Mouse (Mus musculus) heart, embryonic 10.5 days (tissue): Measurements from ENCODE around the gene Rps3a1. TPM values are rescaled to one million over a fixed set of nuclear protein-coding genes. Genes with fewer than 3 reads are reported as not detected.

Experiments used
- DNase-seq: peaks from one replicate; pipeline ENCODE4 v3.0.0-alpha.2; 2017; ENCODE audit warnings: low spot score
- H3K27ac ChIP-seq: fragments of 300-500 bp; sonication (generic); 2 replicates; pipeline ENCODE4 v1.5.1; 2016; ENCODE audit warnings: mild to moderate bottlenecking
- H3K27me3 ChIP-seq: fragments of 300-500 bp; sonication (generic); 2 replicates; pipeline ENCODE4 v1.6.1; 2016; ENCODE audit warnings: mild to moderate bottlenecking; ENCODE audit not compliant: poor library complexity, insufficient read depth, severe bottlenecking
- H3K36me3 ChIP-seq: fragments of 300-500 bp; sonication (generic); 2 replicates; pipeline ENCODE4 v1.6.1; 2016; ENCODE audit warnings: mild to moderate bottlenecking, moderate library complexity
- H3K4me1 ChIP-seq: fragments of 300-500 bp; sonication (generic); 2 replicates; pipeline ENCODE4 v1.6.1; 2016; ENCODE audit warnings: mild to moderate bottlenecking
- H3K4me3 ChIP-seq: fragments of 300-500 bp; sonication (generic); 2 replicates; pipeline ENCODE4 v1.5.1; 2016; ENCODE audit warnings: mild to moderate bottlenecking, moderate library complexity
- H3K9me3 ChIP-seq: fragments of 300-500 bp; sonication (generic); 2 replicates; pipeline ENCODE4 v1.6.1; 2016; ENCODE audit warnings: mild to moderate bottlenecking, moderate library complexity
- WGBS: fragments of 180-500 bp; shearing (Covaris S2); methylation state at CpG from one replicate; pipeline ENCODE4 v1.1.7; 2016; 5-methylcytosine and 5-hydroxymethylcytosine counted together
- polyA plus RNA-seq: library from polyadenylated mRNA; unstranded; fragments of >200 nt; fragmentation: Nextera tagmentation; extraction: Ambion mirVana; gene quantifications from 2 replicates; pipeline ENCODE4 v1.2.1, GENCODE M21; 2016

Rps3a1 gene
- polyA plus RNA-seq, result 903 and 1,025 TPM in 2 replicates

- Histone ChIP-seq H3K4me3 (peak within 1 kb of the TSS; percentile 98), H3K4me1 (peaks cover 10% of the 10 kb centered on the region), H3K36me3 (peaks cover 40% of the 10 kb centered on the region), H3K27me3 (no peaks in the 10 kb centered on the region), H3K9me3 (no peaks in the 10 kb centered on the region), H3K27ac (peak within 1 kb of the TSS; percentile 99)
- DNase-seq, result peak; percentile 97
- under 1% methylated on average over 64 of the region's 77 CpGs for WGBS
Observed at GRCm38 (mm10) chr3:86142263-86142933, at the start of gene Rps3a1. Gene Rps3a1 (minus strand): TSS chr3:86142702.

- no peak for DNase-seq
- H3K4me1 ChIP-seq, result no peaks in the 10 kb centered on the region
- no peaks in the 10 kb centered on the region for H3K36me3 ChIP-seq
- no peaks in the 10 kb centered on the region for H3K27me3 ChIP-seq
- 79% methylated on average over 5 of the region's 5 CpGs for WGBS
- no peak overlapping the region for H3K4me3 ChIP-seq
- no peak overlapping the region for H3K27ac ChIP-seq
- H3K9me3 ChIP-seq, result no peaks in the 10 kb centered on the region
Observed at GRCm38 (mm10) chr3:86187736-86188389, 45.4 kb upstream of the Rps3a1 start.

GRCm38 (mm10) chr3:86184546-86184945, 42.0 kb upstream of the Rps3a1 start:
- Histone ChIP-seq H3K9me3 (no peaks in the 10 kb centered on the region), H3K27ac (no peak overlapping the region), H3K36me3 (no peaks in the 10 kb centered on the region), H3K4me3 (no peak overlapping the region), H3K4me1 (no peaks in the 10 kb centered on the region), H3K27me3 (no peaks in the 10 kb centered on the region)
- DNase-seq, result no peak
- 82% methylated on average over 7 of the region's 7 CpGs for WGBS

GRCm38 (mm10) chr3:86181107-86181506, 38.6 kb upstream of the Rps3a1 start:
- WGBS, result 55% methylated on average over 5 of the region's 5 CpGs
- Histone ChIP-seq H3K4me1 (no peaks in the 10 kb centered on the region), H3K36me3 (no peaks in the 10 kb centered on the region), H3K9me3 (no peaks in the 10 kb centered on the region), H3K4me3 (no peak overlapping the region), H3K27ac (no peak overlapping the region), H3K27me3 (no peaks in the 10 kb centered on the region)
- DNase-seq, result no peak

- WGBS, result 86% methylated on average over 7 of the region's 7 CpGs
- H3K27me3 ChIP-seq, result no peaks in the 10 kb centered on the region
- H3K27ac ChIP-seq, result no peak overlapping the region
- DNase-seq, result no peak
- H3K9me3 ChIP-seq, result no peaks in the 10 kb centered on the region
- H3K4me3 ChIP-seq, result no peak overlapping the region
- no peaks in the 10 kb centered on the region for H3K36me3 ChIP-seq
- H3K4me1 ChIP-seq, result no peaks in the 10 kb centered on the region
Observed at GRCm38 (mm10) chr3:86179714-86180113, 37.2 kb upstream of the Rps3a1 start.

GRCm38 (mm10) chr3:86168841-86169425, 26.4 kb upstream of the Rps3a1 start:
- H3K4me1 ChIP-seq, result no peaks in the 10 kb centered on the region
- DNase-seq, result no peak
- H3K9me3 ChIP-seq, result no peaks in the 10 kb centered on the region
- no peak overlapping the region for H3K4me3 ChIP-seq
- no peaks in the 10 kb centered on the region for H3K27me3 ChIP-seq
- 77% methylated on average over 8 of the region's 8 CpGs for WGBS
- no peak overlapping the region for H3K27ac ChIP-seq
- H3K36me3 ChIP-seq, result no peaks in the 10 kb centered on the region

GRCm38 (mm10) chr3:86149521-86149920, 7.0 kb upstream of the Rps3a1 start:
- no peaks in the 10 kb centered on the region for H3K27me3 ChIP-seq
- no peaks in the 10 kb centered on the region for H3K4me1 ChIP-seq
- H3K27ac ChIP-seq, result no peak overlapping the region
- whole genome bisulfite sequencing, result 82% methylated on average over 9 of the region's 9 CpGs
- H3K36me3 ChIP-seq, result no peaks in the 10 kb centered on the region
- no peaks in the 10 kb centered on the region for H3K9me3 ChIP-seq
- DNase-seq, result no peak
- no peak overlapping the region for H3K4me3 ChIP-seq

GRCm38 (mm10) chr3:86149063-86149462, 6.6 kb upstream of the Rps3a1 start:
- H3K36me3 ChIP-seq, result no peaks in the 10 kb centered on the region
- no peak overlapping the region for H3K4me3 ChIP-seq
- no peaks in the 10 kb centered on the region for H3K4me1 ChIP-seq
- no peaks in the 10 kb centered on the region for H3K27me3 ChIP-seq
- WGBS, result 73% methylated on average over 6 of the region's 6 CpGs
- no peak overlapping the region for H3K27ac ChIP-seq
- no peaks in the 10 kb centered on the region for H3K9me3 ChIP-seq
- peak; percentile 61 for DNase-seq

- H3K4me3 ChIP-seq, result no peak overlapping the region
- no peak for DNase-seq
- 81% methylated on average over 6 of the region's 6 CpGs for WGBS
Observed at GRCm38 (mm10) chr3:86143343-86143742, 841 bp upstream of the Rps3a1 start.

GRCm38 (mm10) chr3:86142934-86143317, 424 bp upstream of the Rps3a1 start:
- WGBS, result 42% methylated on average over 6 of the region's 6 CpGs
- H3K4me1 ChIP-seq, result peaks cover 10% of the 10 kb centered on the region
- no peaks in the 10 kb centered on the region for H3K27me3 ChIP-seq
- no peak for DNase-seq
- no peaks in the 10 kb centered on the region for H3K9me3 ChIP-seq
- H3K4me3 ChIP-seq, result peak overlapping the region; percentile 98
- peak overlapping the region; percentile 99 for H3K27ac ChIP-seq
- H3K36me3 ChIP-seq, result peaks cover 35% of the 10 kb centered on the region

More at GRCm38 (mm10) chr3:86143343-86143742, 841 bp upstream of the Rps3a1 start:
- H3K9me3 ChIP-seq, result no peaks in the 10 kb centered on the region
- peaks cover 10% of the 10 kb centered on the region for H3K4me1 ChIP-seq
- no peak overlapping the region for H3K27ac ChIP-seq
- H3K27me3 ChIP-seq, result no peaks in the 10 kb centered on the region
- peaks cover 31% of the 10 kb centered on the region for H3K36me3 ChIP-seq

- WGBS, result 0% methylated on average over 18 of the region's 18 CpGs
- no peaks in the 10 kb centered on the region for H3K27me3 ChIP-seq
- H3K4me1 ChIP-seq, result peaks cover 10% of the 10 kb centered on the region
- H3K36me3 ChIP-seq, result peaks cover 46% of the 10 kb centered on the region
- no peaks in the 10 kb centered on the region for H3K9me3 ChIP-seq
- no peak for DNase-seq
- H3K4me3 ChIP-seq, result peak overlapping the region; percentile 98
- peak overlapping the region; percentile 99 for H3K27ac ChIP-seq
Observed at GRCm38 (mm10) chr3:86141886-86142262, 628 bp downstream of the Rps3a1 start.

GRCm38 (mm10) chr3:86141366-86141765, 1.1 kb downstream of the Rps3a1 start:
- no peaks in the 10 kb centered on the region for H3K9me3 ChIP-seq
- peaks cover 51% of the 10 kb centered on the region for H3K36me3 ChIP-seq
- H3K27ac ChIP-seq, result peak overlapping the region; percentile 99
- no peaks in the 10 kb centered on the region for H3K27me3 ChIP-seq
- peaks cover 10% of the 10 kb centered on the region for H3K4me1 ChIP-seq
- DNase-seq, result no peak
- peak overlapping the region; percentile 98 for H3K4me3 ChIP-seq
- WGBS, result 15% methylated on average over 7 of the region's 7 CpGs

GRCm38 (mm10) chr3:86139660-86140059, 2.8 kb downstream of the Rps3a1 start:
- Histone ChIP-seq H3K36me3 (peaks cover 67% of the 10 kb centered on the region), H3K4me1 (peaks cover 10% of the 10 kb centered on the region), H3K9me3 (no peaks in the 10 kb centered on the region), H3K27me3 (no peaks in the 10 kb centered on the region), H3K27ac (no peak overlapping the region), H3K4me3 (no peak overlapping the region)
- WGBS, result 87% methylated on average over 4 of the region's 4 CpGs
- DNase-seq, result no peak
